Mouse (Mus musculus) liver, adult 2 months (tissue): Measurements from ENCODE around the gene Clpx. TPM values are rescaled to one million over a fixed set of nuclear protein-coding genes. Genes with fewer than 3 reads are reported as not detected.

ENCODE experiments used
- DNase-seq: peaks from one replicate; pipeline ENCODE4 v3.0.0-alpha.2; 2011; ENCODE audit warnings: low read depth, low spot score; ENCODE audit errors: extremely low read depth
- H3K27ac ChIP-seq: fragments of 200-500 bp; replicated peaks from 2 replicates; pipeline ENCODE4 v1.5.1; 2012; ENCODE audit warnings: low read depth, mild to moderate bottlenecking, control low read depth, inconsistent platforms, low read length; ENCODE audit not compliant: insufficient read depth
- H3K27me3 ChIP-seq: fragments of 200-500 bp; 2 replicates; pipeline ENCODE4 v1.6.1; 2012; ENCODE audit warnings: mild to moderate bottlenecking, moderate library complexity, low read length, inconsistent platforms; ENCODE audit not compliant: control insufficient read depth, insufficient read depth
- H3K36me3 ChIP-seq: fragments of 200-500 bp; 2 replicates; pipeline ENCODE4 v1.6.1; 2012; ENCODE audit warnings: low read length, inconsistent platforms; ENCODE audit not compliant: control insufficient read depth, insufficient read depth
- H3K4me1 ChIP-seq: fragments of 200-500 bp; 2 replicates; pipeline ENCODE4 v1.6.1; 2011; ENCODE audit warnings: low read length; ENCODE audit not compliant: control insufficient read depth, insufficient read depth
- H3K4me3 ChIP-seq: fragments of 200-500 bp; 2 replicates; pipeline ENCODE4 v1.5.1; 2011; ENCODE audit warnings: low read depth, mild to moderate bottlenecking, control low read depth, low read length, moderate library complexity; ENCODE audit not compliant: insufficient read depth
- H3K79me2 ChIP-seq: fragments of 200-500 bp; 2 replicates; pipeline ENCODE4 v1.6.1; 2012; ENCODE audit warnings: inconsistent platforms, mild to moderate bottlenecking, low read length, moderate library complexity; ENCODE audit not compliant: control insufficient read depth, insufficient read depth
- H3K9ac ChIP-seq: fragments of 200-500 bp; 2 replicates; pipeline ENCODE4 v1.6.1; 2012; ENCODE audit warnings: low read depth, mild to moderate bottlenecking, control low read depth, inconsistent platforms, low read length
- CTCF ChIP-seq: fragments of 200-500 bp; IDR thresholded peaks from 2 replicates; pipeline ENCODE4 v1.5.1; 2011; ENCODE audit warnings: low read depth, low read length, control low read depth
- POLR2A ChIP-seq: fragments of 200-500 bp; IDR thresholded peaks from 2 replicates; pipeline ENCODE4 v1.6.1; 2011; ENCODE audit warnings: low read length, control low read depth; ENCODE audit not compliant: insufficient read depth; ENCODE audit errors: extremely low read depth
- WGBS: fragments of 180-500 bp; shearing (Covaris S2); methylation state at CpG from one replicate; pipeline ENCODE4 v1.1.7; 2018; 5-methylcytosine and 5-hydroxymethylcytosine counted together
- polyA plus RNA-seq: library from polyadenylated mRNA; depleted of rRNA; stranded (reverse); fragments of >200 nt; gene quantifications from 2 replicates; pipeline ENCODE4 v1.2.3, GENCODE M21; 2012
- total RNA-seq: library from RNA; depleted of rRNA; stranded (reverse); fragments of >200 nt; gene quantifications from 2 replicates; pipeline ENCODE4 v1.2.3, GENCODE M21; 2014

Gene Clpx
- total and polyA plus RNA-seq, 2 experiments: 39.2 to 56.1 TPM

GRCm38 (mm10) chr9:65356971-65357370, 62.9 kb downstream of the Clpx start:
- no peak for DNase-seq
- no peaks in the 10 kb centered on the region for H3K4me1 ChIP-seq
- 85% methylated on average over 2 of the region's 2 CpGs for WGBS
- H3K79me2 ChIP-seq: peaks cover 2% of the 10 kb centered on the region; the same call in 1 of the 2 replicates
- H3K27me3 ChIP-seq: no peaks in the 10 kb centered on the region
- TF ChIP-seq POLR2A (no peak), CTCF (no peak)
- H3K9ac ChIP-seq: no peak overlapping the region
- no peak overlapping the region for H3K4me3 ChIP-seq
- peaks cover 61% of the 10 kb centered on the region for H3K36me3 ChIP-seq
- H3K27ac ChIP-seq: no peak overlapping the region

GRCm38 (mm10) chr9:65358956-65359480, 65.0 kb downstream of the Clpx start:
- WGBS: 73% methylated on average over 1 of the region's 1 CpGs
- no peak overlapping the region for H3K27ac ChIP-seq
- peaks cover 63% of the 10 kb centered on the region for H3K36me3 ChIP-seq
- no peak overlapping the region for H3K4me3 ChIP-seq
- no peaks in the 10 kb centered on the region for H3K4me1 ChIP-seq
- DNase-seq: no peak
- TF ChIP-seq CTCF: no peak
- TF ChIP-seq POLR2A: no peak
- no peaks in the 10 kb centered on the region for H3K79me2 ChIP-seq
- H3K27me3 ChIP-seq: no peaks in the 10 kb centered on the region
- no peak overlapping the region for H3K9ac ChIP-seq

GRCm38 (mm10) chr9:65360641-65361448, 66.8 kb downstream of the Clpx start, which contains the start of gene Ubap1l:
TSS of gene Ubap1l (plus strand) at chr9:65361041.
- H3K27ac ChIP-seq: no peak within 1 kb of the TSS

GRCm38 (mm10) chr9:65363684-65364083, 69.6 kb downstream of the Clpx start:
- Histone ChIP-seq H3K4me1 (no peaks in the 10 kb centered on the region), H3K27me3 (no peaks in the 10 kb centered on the region), H3K79me2 (no peaks in the 10 kb centered on the region), H3K9ac (no peak overlapping the region), H3K27ac (no peak overlapping the region), H3K4me3 (no peak overlapping the region), H3K36me3 (peaks cover 32% of the 10 kb centered on the region)
- no peak for TF ChIP-seq POLR2A
- no peak for TF ChIP-seq CTCF
- WGBS: 81% methylated on average over 9 of the region's 9 CpGs
- no peak for DNase-seq

More at GRCm38 (mm10) chr9:65360641-65361448, 66.8 kb downstream of the Clpx start, which contains the start of gene Ubap1l:
- Histone ChIP-seq H3K79me2 (no peaks in the 10 kb centered on the region), H3K4me3 (no peak within 1 kb of the TSS), H3K9ac (no peak within 1 kb of the TSS), H3K36me3 (peaks cover 56% of the 10 kb centered on the region), H3K27me3 (no peaks in the 10 kb centered on the region), H3K4me1 (no peaks in the 10 kb centered on the region)
- DNase-seq: peak; percentile 34
- TF ChIP-seq CTCF (no peak), POLR2A (no peak)
- 72% methylated on average over 16 of the region's 16 CpGs for WGBS

- TF ChIP-seq CTCF: no peak
- no peak for TF ChIP-seq POLR2A
- H3K9ac ChIP-seq: no peak overlapping the region
- H3K4me1 ChIP-seq: no peaks in the 10 kb centered on the region
- 83% methylated on average over 7 of the region's 7 CpGs for WGBS
- H3K27ac ChIP-seq: no peak overlapping the region
- no peaks in the 10 kb centered on the region for H3K79me2 ChIP-seq
- no peak for DNase-seq
- H3K27me3 ChIP-seq: no peaks in the 10 kb centered on the region
- peaks cover 15% of the 10 kb centered on the region for H3K36me3 ChIP-seq
- no peak overlapping the region for H3K4me3 ChIP-seq
Observed at GRCm38 (mm10) chr9:65365721-65366120, 71.7 kb downstream of the Clpx start.

GRCm38 (mm10) chr9:65371756-65372155, 77.7 kb downstream of the Clpx start:
- no peak overlapping the region for H3K27ac ChIP-seq
- H3K27me3 ChIP-seq: no peaks in the 10 kb centered on the region
- 91% methylated on average over 24 of the region's 24 CpGs for WGBS
- H3K4me1 ChIP-seq: no peaks in the 10 kb centered on the region
- TF ChIP-seq POLR2A (no peak), CTCF (no peak)
- H3K36me3 ChIP-seq: no peaks in the 10 kb centered on the region
- H3K9ac ChIP-seq: no peak overlapping the region
- no peak for DNase-seq
- H3K4me3 ChIP-seq: no peak overlapping the region
- H3K79me2 ChIP-seq: no peaks in the 10 kb centered on the region
